Mouse (Mus musculus): Measurements from ENCODE around the gene Asprv1.

The Asprv1 gene

DNA sequence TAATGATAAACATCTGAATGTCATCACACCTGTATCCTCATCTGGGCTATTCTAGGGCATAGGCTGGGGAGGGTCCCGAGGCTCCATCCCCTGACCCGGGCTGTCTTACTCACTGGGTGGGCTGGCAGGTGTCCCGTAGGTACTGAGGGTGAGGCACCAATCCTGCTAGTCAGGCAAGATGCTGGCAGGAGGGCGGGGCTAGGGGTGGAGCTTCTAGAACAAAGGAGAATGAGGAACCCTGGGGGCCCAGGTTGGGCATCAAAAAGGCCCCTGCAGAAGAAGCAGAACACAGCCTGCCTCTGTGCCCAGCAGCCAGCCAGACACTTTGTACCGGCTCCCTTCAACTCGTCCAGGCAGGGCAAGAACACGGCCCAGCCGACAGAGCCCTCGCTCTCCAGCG is at the start of gene Asprv1:
Gene Asprv1 (plus strand): TSS at position 219 of the 400 bp plus-strand sequence.
- DNase-seq (ENCODE audit: low spot score) = no peak

DNA sequence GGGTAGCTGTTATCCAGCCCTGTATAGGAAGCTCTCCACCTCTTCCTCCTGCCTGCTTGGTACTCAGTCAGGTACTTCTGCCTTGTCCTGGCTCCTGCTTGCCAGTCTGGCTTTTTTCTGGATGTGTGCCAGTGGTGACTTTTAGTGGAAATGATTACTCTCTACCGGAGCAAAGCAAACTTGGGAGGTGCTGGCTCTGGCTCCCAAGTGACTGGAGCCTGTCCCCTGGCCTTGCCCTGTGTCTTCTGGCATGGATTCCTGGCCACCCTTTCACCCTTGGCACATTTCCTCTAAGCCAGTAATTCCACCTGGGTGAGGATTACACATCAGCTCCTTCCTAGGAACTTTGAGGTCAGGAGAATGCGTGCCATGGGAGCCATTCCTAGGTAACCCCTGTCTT is 49.6 kb upstream of the Asprv1 start:
- no peak for DNase-seq (ENCODE audit: low spot score)

DNA sequence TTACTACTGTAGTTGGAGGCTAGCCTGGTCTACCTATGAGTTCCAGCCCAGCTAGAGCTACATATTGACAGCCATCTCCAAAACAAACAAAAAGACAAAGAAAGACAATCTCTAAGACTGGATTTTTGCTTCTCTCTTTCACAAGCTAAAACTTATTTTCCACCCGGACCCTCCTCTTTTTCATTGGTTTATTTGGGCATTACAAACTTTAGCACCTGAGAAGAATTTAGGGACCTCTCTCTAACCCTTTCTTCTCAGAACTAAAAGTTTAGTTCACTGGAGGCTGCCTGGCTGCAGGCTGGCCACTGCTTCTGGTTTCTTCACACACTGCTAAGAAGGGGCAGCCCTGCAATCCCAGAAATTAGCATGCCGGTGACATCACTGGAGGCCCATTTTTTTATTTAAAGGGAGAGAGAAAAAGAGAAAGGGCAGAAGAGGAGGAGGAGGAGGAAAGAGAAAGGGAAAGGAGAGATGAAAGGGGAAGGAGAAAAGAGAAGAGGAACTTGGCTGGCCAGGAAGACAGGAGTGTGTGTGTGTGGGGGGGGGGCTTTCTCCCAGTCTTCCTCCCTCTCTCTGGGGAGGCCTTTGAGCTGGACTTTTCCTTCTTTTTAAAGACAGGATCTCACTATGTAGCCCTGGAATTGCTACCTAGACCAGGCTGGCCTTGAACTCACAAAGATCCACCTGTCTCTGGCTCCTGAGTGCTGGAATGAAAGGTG is 48.7 kb upstream of the Asprv1 start:
- DNase-seq (ENCODE audit: low spot score) = no peak

DNA sequence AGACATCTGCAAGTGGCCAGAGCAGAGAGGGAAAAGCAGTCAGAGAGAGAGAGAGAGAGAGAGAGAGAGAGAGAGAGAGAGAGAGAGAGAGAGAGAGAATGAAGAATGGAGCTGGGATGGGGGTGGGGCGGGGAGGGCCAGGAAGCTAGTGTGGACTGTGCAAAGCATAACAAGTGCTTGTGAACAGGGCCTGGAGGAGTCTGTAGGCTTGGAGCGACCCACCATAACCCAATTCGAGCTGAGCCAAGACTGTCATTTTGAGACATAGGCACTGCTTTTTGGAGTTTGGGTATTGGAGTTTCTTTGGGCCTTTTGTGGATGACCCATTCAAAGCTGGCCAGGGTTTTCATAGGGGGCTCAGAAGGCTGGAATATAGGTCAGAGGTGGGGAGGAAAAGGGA is 48.0 kb upstream of the Asprv1 start:
- no peak for DNase-seq (ENCODE audit: low spot score)

DNA sequence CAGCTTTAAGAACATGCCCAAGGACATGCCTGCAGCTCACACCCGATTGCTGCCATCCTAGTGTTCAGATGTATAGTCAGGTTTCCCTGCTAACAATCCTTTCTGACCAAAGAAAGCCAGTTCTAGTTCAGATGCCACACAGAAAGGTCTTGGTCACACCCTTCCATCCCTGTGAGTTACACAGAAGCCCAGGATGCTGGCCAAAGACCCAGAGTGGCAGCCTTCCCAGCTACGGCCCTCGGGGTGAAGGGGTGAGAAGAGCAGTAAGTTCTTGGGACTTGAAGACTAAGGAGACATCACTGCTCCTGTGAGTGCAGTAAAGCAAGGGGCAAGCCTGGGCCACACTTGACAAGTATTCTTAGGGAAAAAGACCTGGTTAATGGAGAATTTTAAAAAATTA is 44.8 kb upstream of the Asprv1 start:
- DNase-seq (ENCODE audit: low spot score) = no peak

DNA sequence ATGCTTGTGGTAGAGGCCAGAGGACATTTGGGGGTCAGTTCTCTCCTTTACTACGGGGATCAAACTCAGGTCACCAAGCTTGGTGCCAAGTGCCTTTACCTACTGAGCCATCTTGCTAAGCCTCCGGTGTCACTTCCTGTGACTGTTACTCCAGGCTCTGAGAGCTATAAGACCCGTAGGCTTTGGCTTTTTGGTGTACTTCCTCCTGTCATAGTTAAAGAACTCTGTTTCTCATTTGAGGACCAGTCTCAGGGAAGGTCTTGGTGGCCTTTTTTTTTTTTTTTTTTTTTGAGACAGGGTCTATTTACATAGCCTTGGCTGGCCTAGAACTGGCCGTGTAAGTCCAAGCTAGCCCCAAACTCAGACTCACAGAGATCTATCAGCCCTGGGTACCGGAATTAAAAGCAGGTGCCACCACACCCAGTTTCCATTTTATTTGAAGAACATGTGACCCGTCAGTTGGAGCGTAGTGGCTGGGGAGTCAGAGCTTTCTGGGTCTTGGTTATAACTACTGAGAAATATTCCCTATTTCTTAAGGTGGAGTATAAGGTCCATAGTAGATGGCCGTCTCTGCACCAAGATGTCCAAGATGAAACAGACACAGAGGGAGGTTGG is 44.3 kb upstream of the Asprv1 start:
- no peak for DNase-seq (ENCODE audit: low spot score)

DNA sequence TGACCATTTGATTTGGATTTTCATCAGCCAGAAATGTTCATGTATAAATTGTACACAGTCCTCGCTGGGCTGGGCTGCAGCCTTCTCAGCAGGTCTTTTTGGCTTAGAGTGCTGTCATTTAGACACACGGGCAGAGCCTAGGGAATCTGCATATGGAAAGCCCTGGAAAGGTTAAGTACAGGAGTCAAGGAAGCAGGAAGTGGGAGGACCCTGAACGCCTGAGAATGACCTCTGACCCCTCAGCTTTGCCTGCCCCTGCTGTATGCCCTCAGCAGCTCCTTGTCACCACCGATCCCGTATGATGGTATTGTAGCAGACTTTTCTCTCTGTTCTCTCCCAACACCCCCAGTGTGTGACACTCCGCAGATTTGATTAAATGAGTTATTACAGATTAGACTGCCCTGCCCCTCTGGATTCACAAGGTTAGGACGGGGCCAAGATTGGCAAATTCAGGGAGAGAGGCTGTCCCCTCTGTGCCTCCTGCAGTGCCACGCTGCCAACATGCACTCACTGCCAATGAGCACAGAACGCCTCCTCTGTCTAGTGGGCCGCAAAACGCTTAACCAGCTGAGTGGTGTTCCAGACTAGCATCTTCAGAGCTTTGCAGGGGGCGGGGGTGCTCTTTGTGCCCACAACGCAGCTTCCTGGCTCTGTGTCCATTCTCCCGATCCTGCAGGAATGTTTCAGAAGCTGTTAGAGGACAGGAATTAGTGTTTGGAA is 43.5 kb upstream of the Asprv1 start:
- no peak for DNase-seq (ENCODE audit: low spot score)

DNA sequence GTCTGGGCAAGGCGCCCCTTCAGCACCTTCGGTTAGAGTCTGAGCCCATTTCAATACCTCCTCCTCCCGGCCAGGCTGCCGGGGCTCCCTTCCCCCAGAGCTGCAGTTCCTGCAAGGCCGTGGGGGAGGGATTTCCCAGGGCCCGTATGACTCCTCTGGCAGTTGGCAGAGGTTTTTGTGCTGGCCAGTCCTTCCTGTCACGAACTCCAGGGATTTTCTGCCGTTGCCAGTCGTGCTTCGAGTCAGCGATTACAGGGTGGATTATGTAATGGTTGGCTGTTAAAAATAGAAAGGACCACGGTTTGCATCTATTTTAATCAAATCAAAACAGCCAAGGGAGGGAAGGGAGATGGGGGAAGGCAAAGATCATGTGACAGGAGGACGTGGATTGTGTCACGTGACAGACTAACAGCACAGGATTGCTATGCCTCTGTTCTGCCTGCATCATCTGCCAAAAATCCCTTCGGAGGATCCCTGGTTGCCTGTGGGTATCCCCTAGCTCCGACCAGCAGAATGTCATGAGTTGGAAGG is 42.8 kb upstream of the Asprv1 start:
- peak; percentile 60 for DNase-seq (ENCODE audit: low spot score)

DNA sequence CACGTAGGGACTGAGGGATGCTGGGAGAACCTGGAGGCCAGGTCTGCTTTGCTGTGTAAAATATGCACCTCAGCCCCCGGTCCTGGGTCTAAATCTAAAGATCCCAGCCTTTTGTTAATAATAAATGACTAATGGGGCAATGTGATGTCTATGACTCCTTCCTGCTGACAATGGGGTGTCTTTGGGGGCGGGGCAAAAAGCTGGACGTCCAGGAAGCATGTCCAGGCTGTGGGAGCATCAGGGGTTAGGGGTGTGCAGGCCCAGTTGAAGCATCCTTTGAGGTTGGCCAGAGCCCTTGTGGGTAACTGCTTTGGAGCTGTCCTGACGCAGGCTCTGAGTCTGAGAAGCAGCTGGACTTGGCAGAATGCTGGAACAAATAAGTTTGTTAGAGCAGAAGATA is 41.9 kb upstream of the Asprv1 start:
- no peak for DNase-seq (ENCODE audit: low spot score)

DNA sequence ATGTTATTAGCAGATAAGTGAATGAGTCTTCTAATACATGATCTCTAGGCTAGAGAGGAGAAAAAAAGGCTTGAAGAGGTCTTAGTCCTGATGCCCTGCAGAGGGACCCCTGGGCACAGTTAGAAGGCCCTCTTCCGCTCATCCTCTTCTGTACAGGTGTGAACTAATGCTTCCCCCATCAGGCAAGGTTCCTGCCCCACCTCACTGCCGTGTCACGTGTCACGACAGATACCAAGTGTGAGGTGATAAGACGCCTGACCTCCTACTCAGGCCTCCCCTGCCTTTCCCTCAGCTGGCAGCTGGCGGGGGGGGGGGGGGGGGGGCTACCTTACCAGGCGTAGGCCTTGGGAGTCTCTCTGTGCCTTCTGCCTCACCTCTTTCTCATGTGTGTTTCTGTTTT is 39.5 kb upstream of the Asprv1 start:
- no peak for DNase-seq (ENCODE audit: low spot score)

DNA sequence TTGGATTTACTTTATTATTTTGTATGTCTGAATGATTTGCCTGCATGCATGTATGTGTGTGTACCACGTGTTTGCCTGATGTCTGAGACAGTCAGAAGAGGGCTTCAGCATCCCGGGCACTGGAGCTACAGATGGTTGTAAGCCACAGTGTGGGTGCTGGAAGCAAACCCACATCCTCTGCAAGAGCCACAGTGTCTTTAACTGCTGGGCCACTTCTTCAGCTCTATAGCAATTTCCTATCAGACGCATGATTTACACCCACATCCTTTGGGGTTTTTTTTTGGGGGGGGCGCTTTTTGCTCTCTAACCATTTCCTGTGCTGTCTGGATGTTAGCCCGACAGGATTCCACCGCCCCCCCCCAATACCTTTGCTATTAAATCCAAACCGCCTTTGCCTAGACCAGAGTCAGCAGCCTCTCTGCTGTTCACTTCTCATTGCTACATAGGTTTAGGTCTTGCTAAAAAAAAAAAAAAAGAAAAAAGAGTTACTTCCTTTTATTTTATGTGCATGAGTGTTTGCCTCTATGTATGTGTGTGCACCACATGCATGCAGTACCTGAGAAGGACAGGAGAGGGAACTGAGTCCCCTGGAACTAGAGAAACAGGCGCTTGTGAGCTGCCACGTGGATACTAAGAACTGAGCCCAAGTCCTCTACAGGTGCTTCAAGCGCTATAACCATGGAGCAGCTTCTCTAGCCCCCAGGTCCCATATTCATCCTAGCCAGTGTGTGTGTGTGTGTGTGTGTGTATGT is 34.6 kb upstream of the Asprv1 start:
- no peak for DNase-seq (ENCODE audit: low spot score)

DNA sequence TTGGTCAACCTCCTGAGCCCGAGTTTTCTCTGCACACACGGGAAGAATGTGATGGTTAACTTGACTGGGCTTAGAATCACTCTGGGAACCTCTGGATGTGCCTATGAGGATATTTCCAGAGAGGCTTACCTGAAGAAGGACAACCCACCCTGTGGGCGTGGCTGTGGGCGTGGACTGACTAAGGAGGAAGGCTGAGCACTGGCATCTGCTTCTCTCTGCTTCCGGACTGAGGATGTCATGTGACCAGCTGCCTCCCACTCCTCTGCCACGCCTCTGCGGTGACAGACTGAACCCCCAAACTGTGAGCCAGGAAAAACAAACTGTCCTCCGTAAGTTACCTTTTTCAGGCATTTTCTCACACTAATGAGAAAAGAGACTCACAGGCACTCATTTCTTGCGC is 33.3 kb upstream of the Asprv1 start:
- no peak for DNase-seq (ENCODE audit: low spot score)

DNA sequence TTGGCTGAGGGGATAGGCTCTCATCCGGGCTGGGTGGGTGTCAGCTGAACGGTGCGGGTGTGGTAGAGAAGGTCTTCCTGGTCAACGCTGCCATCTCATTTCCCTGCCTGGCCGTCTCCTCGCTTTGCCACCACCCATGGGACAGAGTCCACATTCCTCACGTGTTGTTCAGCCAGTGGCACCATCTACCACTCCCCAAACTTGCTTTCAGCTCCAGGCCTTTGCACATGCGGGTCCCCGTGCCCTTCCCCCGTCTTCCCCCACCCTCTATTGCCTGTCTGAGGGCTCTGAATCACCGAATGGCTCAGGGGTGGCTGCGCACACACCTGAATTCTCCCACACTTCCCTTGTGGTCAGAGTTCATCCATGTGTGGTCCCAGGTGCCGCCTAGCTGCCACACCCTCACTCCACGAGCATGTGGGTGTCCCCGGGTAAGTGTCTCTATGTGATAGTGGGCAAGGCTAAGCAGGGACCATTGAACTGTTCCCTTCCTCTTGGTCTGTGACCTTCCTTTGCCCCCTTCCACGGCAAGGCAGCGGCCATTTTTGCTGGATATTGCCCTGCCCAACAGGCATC is 32.0 kb upstream of the Asprv1 start:
- DNase-seq (ENCODE audit: low spot score) = no peak

DNA sequence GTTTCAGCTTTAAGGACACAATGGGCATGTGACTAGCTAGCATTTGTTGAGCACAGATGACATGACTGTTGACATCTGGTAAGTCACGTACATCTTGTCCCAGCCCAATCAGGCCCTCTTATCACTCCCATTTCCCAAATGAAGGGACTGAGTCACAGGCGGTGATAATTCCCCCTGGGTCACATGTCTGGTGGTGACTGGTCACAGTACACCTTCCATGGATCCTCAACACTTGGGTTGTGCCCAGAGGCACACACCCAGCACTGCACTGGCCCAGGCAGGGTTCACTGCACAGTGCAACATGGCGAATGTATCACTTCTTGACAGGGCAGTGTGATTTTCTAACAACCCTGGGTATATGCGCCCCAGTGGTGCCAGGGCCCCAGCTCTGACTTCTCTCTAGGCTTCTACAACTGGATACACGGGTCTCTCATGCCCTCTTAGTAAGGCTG is 29.2 kb upstream of the Asprv1 start:
- no peak for DNase-seq (ENCODE audit: low spot score)

DNA sequence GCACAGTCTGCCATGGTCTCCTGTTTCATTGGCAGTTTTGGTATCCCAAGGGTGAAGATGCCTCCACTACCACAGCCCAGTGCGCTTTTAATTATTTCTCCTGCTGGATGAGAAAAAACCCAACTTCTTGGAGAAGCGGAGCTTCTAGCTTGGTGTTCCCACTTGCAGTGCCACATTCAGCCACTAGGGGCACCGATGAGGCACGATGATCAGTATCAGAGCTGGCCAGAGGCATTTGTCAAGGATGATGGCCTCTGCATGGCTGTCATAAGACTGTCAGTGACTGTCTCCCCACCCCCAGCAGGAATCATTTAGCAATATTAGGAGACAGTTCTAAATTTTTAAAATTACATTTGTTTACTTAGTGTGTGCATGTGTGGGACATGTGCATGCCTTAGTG is 28.8 kb upstream of the Asprv1 start:
- DNase-seq (ENCODE audit: low spot score) = peak; percentile 63

DNA sequence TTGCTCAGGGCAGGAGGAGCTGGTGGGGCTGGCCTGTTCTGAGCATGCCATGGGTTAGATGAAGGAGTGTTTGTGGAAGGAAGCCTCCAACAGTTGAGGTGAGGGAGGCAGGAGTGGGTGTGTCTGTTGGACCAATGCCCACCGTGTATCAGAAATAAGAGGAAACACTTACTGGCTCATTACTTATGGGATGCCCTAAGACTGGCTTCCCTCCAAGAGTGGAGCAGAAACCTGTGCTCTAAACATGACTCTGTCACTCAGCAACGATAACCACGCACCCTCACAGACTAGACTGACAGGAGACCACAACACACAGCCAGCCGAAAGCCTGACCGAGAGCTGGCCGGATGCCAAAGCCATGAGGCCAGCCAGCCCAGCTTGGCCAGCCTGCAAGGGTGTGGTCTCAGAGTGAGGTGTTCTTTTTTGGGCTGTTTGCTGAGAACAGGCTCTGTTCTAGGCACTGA is 28.0 kb upstream of the Asprv1 start:
- DNase-seq (ENCODE audit: low spot score) = no peak

DNA sequence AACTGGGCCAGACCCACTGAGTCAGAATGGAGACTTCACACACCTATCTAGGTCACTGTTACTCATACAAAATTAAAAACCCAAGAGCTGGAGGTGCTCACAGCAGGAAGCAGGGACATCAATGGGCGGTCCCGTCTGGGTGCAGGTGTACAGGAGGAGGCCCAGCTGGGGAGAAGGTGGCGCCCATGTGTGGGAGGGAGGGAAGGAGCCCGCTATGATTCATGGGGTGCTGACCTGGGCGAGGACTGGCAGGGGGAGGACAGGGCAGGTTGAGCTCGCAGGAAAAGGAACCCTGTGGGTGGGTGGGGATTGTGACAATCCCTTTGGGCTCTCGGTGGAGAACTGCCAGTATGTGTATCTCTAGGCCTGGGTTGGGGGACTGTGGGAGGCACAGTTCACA is 22.7 kb upstream of the Asprv1 start:
- DNase-seq (ENCODE audit: low spot score) = no peak

DNA sequence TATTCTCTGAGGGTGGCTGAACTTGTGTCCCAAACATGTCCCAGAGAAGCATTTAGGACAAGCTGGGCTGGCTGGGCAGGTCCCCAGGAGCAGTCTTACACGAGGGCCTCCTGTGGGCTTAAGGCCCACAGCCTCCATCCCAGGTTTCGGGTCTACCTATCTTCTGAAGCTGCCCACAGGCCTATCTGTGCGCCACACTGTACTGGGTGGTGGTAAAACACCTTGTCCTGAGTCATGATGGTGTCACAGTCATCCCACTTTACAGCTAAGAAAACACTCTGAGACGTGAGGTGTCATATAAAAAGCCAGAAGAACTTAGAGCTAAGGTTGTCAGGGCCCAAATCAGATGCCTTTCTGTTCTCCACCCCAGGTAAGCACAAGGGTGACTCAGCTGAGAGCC is 21.7 kb upstream of the Asprv1 start:
- DNase-seq (ENCODE audit: low spot score) = no peak

DNA sequence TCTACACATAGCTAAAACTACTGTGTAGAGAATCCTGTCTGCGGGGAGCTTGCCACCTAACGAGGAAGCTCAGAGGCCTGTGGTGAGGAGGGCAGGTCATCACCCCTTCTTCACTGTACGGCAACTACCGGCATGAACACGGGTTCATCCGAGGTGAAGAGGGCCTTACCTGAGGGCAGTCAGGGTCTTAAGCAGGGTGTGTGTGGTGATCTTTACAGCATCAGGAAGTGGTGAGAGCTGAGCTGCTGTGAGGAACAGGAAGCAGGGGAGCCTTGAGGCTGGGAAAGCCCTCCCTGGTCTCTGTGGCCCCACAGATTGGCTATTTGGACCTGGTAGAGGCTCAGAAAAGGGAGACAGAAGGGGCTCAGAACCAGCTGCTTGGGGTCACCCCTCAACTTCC is 20.5 kb upstream of the Asprv1 start:
- no peak for DNase-seq (ENCODE audit: low spot score)

DNA sequence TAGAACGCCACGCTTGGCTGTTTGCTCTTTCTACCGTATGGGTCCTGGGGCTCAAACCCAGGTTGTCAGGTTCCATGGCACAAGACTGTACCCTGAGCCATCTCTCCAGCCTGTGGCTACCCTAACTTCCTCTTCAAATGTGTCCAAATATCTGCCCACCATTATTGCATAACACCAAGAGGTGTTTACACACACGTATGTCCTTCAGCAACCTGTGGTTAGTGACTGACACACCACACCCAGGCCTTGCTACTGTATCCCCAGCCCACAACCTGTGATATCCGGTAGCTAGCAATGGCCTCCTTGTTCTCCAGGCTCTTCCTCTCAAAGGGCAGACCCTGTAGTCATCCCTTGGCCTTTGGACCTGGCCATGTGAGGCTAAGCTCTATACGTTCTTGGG is 18.7 kb upstream of the Asprv1 start:
- no peak for DNase-seq (ENCODE audit: low spot score)

DNA sequence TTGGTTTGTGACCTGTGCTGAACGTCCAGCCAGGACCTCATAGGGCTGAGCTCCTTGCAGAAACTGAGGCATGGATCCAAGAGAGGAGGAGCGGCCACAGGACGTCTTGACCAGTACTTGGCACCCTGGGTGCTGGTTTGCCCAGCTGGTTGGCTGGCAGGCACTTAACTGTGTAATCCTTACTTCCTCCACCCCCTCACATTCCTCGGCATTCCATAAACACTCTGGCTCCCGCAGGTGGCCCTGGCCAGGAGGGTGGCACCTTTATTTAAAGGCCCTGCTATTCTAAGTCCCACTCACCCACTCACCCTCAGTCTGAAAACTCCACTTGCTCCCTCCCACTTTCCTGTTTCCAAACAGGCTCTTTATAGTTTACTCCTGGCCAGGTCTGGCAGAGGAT is 17.2 kb upstream of the Asprv1 start:
- no peak for DNase-seq (ENCODE audit: low spot score)

DNA sequence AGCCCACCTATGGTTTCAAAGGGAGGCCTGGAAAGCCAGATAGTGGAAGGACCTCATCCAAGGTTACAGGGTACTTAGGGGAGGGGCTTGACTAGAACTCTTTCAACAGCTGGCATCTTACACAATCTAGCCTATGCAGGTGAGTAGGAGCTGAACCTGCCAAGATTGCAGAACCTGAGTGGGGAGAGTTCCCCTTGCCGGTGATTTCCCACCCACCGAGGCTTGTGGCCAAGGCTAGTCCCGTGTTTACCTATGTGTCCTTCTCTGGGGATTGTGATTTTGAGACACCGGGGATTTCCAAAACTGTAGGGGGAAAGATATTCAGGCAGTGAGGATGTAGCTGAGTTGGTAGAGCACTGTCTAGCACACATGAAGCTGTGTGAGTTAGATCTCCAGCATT is 12.7 kb upstream of the Asprv1 start:
- no peak for DNase-seq (ENCODE audit: low spot score)

Measured in ovary, postnatal 10 days (tissue).